Mouse (Mus musculus) forebrain, embryonic 15.5 days (tissue): ENCODE results near the gene Sqstm1. TPM values are rescaled to one million over a fixed set of nuclear protein-coding genes. Genes with fewer than 3 reads are reported as not detected.
A peak's percentile ranks its signal among the peaks of the same experiment; 100 is the strongest.

Experiments
- ATAC-seq: fragments of 200-750 bp; cut with Nextera tagmentation; replicated peaks from 2 replicates; pipeline ENCODE4 v1.8.0; 2017; ENCODE audit warnings: mild to moderate bottlenecking, moderate TSS enrichment, moderate library complexity
- H3K27ac ChIP-seq: fragments of 300-500 bp; sonication (generic); replicated peaks from 2 replicates; pipeline ENCODE4 v1.5.1; 2015; ENCODE audit warnings: mild to moderate bottlenecking, inconsistent platforms
- H3K27me3 ChIP-seq: fragments of 300-500 bp; sonication (generic); 2 replicates; pipeline ENCODE4 v1.6.1; 2015; ENCODE audit warnings: inconsistent platforms
- H3K36me3 ChIP-seq: fragments of 300-500 bp; sonication (generic); 2 replicates; pipeline ENCODE4 v1.6.1; 2015; ENCODE audit warnings: mild to moderate bottlenecking, inconsistent platforms
- H3K4me1 ChIP-seq: fragments of 300-500 bp; sonication (generic); 2 replicates; pipeline ENCODE4 v1.6.1; 2015; ENCODE audit warnings: inconsistent platforms
- H3K4me2 ChIP-seq: fragments of 300-500 bp; sonication (generic); replicated peaks from 2 replicates; pipeline ENCODE4 v1.6.1; 2015; ENCODE audit warnings: mild to moderate bottlenecking, inconsistent platforms
- H3K4me3 ChIP-seq: fragments of 300-500 bp; sonication (generic); 2 replicates; pipeline ENCODE4 v1.5.1; 2015; ENCODE audit warnings: mild to moderate bottlenecking, inconsistent platforms
- H3K9ac ChIP-seq: fragments of 300-500 bp; sonication (generic); replicated peaks from 2 replicates; pipeline ENCODE4 v1.6.1; 2015; ENCODE audit warnings: mild to moderate bottlenecking, inconsistent platforms
- H3K9me3 ChIP-seq: fragments of 300-500 bp; sonication (generic); 2 replicates; pipeline ENCODE4 v1.6.1; 2016; ENCODE audit warnings: inconsistent platforms
- WGBS: fragments of 180-500 bp; shearing (Covaris S2); methylation state at CpG from one replicate; pipeline ENCODE4 v1.1.7; 2015; ENCODE audit warnings: mixed read lengths; 5-methylcytosine and 5-hydroxymethylcytosine counted together
- polyA plus RNA-seq: library from polyadenylated mRNA; unstranded; fragments of >200 nt; fragmentation: Nextera tagmentation; extraction: Ambion mirVana; gene quantifications from 2 replicates; pipeline ENCODE4 v1.2.1, GENCODE M21; 2015

Gene Sqstm1
- polyA plus RNA-seq, 1 experiment from 2014 or later: 303 TPM

DNA sequence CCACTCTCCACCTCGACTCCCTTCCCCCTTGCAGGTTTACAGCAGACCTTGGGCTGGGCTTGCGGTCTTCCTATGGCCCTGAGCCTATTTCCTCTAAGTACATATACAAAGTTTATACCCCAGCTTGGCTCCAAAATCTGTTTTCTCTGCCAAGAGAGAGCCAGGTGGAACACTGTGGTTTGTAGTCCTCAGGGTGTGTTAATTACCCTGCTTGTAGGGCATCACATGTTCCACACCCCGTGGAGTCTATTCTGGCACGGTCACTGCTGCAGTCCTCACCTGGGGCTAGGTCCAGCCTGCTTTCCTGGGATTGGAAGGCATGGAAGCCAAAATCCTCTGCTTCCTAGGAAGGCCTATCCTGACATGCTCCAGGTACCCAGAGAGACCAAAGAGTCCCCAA is 17.1 kb upstream of the Sqstm1 start:
- Histone ChIP-seq H3K36me3 (peaks cover 11% of the 10 kb centered on the region), H3K27ac (no peak overlapping the region), H3K27me3 (no peaks in the 10 kb centered on the region), H3K9me3 (no peaks in the 10 kb centered on the region), H3K9ac (no peak overlapping the region), H3K4me2 (no peak overlapping the region), H3K4me1 (peaks cover 60% of the 10 kb centered on the region), H3K4me3 (no peak overlapping the region)
- WGBS: 83% methylated on average over 4 of the region's 4 CpGs
- ATAC-seq: no peak

DNA sequence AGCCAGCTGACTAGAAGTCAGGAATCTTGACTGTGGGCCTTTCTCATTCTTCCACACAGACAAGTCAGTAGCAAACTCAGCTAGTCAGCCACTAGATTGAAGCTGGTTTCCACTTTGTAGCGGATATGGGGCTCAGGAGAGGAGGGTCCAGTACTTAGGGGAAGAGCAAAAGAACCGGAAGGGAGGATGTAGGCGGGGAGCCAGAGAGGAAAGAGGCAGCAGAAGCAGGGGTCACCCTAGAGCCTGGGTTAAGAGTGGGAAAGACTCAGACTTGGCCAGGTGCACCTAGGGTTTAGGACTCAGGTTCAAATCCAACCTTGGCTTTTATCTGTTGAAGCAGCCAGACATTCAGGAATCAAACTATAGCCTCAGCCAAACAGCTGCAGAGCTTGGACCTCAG is 16.6 kb upstream of the Sqstm1 start:
- no peak overlapping the region for H3K27ac ChIP-seq
- no peaks in the 10 kb centered on the region for H3K27me3 ChIP-seq
- no peak for ATAC-seq
- H3K4me1 ChIP-seq: peaks cover 60% of the 10 kb centered on the region
- H3K9ac ChIP-seq: no peak overlapping the region
- H3K9me3 ChIP-seq: no peaks in the 10 kb centered on the region
- H3K4me3 ChIP-seq: no peak overlapping the region
- 83% methylated on average over 3 of the region's 3 CpGs for WGBS
- H3K36me3 ChIP-seq: peaks cover 6% of the 10 kb centered on the region
- H3K4me2 ChIP-seq: 0 out of 2 replicates have a peak overlapping the region, but pooled peaks have one; percentile 76

DNA sequence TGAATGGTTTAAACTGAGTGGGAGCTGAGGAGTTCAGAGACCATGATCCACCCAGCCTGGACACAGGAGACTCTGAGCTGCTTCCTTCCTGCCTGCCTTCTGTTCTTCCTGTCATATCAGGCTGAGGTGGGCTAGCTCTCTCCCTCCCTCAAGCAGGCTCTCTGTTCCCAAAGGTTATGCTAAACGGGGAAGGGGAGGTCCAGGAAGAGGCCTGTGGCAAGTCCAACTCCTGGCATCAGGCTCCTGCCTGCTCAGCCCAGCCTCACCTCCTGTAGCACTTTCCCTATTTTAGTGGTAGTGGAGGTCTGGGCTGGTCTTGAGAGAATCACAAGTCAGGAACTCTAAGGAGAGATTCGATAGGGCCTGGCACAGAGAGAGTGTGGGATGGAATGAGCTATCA is 15.8 kb upstream of the Sqstm1 start:
- Histone ChIP-seq H3K4me1 (peaks cover 60% of the 10 kb centered on the region), H3K4me3 (peak overlapping the region; percentile 93), H3K36me3 (peaks cover 3% of the 10 kb centered on the region; the same call in 1 of the 2 replicates), H3K27ac (no peak overlapping the region), H3K9me3 (no peaks in the 10 kb centered on the region), H3K27me3 (no peaks in the 10 kb centered on the region), H3K4me2 (peak overlapping the region; percentile 76), H3K9ac (peak overlapping the region; percentile 95)
- 33% methylated on average over 2 of the region's 2 CpGs for WGBS
- no peak for ATAC-seq

DNA sequence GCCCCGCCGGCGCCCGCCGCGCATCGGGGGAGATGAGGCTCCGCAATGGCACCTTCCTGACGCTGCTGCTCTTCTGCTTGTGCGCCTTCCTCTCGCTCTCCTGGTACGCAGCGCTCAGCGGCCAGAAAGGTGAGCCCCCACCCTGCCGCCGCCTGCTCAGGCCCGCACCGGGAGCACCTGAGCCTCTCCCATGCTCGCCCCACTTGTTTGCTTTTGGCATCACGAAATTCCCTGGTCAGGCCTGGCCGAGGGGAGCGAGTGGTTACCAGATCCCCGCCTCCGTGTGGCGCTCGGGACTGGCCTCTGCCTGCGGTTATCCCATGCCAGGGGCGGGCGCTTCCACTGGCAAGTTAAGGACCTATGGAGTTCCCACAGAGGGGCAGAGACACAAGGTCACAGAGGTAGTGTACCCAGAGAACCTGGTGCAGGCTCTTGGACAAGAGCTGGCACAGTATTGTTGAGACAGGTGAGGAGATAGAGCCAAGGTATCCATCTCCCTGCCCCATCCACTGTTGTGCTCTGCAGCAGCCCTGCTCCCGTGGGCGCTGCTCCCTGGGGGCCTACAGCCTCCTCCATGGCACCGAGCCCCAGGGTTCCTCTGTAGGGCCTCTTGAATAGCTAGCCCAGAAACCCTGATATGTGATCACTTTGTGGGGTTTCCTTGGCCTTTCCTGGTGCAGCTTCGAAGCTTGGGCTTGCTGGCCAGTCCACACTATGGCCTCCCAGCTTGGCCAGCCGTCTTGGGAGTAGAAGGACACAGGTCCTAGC is 15.2 kb upstream of the Sqstm1 start:
- peak; percentile 30 for ATAC-seq
- peaks cover 57% of the 10 kb centered on the region for H3K4me1 ChIP-seq
- WGBS: 3% methylated on average over 34 of the region's 34 CpGs

GRCm38 (mm10) chr11:50224671-50225530 is 14.3 kb upstream of the Sqstm1 start:
- ATAC-seq: peak; percentile 88
- no peaks in the 10 kb centered on the region for H3K36me3 ChIP-seq
- H3K9me3 ChIP-seq: no peaks in the 10 kb centered on the region
- peak overlapping the region; percentile 95 for H3K27ac ChIP-seq
- H3K27me3 ChIP-seq: no peaks in the 10 kb centered on the region
- peaks cover 53% of the 10 kb centered on the region for H3K4me1 ChIP-seq
- H3K4me2 ChIP-seq: peak overlapping the region; percentile 76
- under 1% methylated on average over 69 of the region's 70 CpGs for WGBS
- H3K9ac ChIP-seq: peak overlapping the region; percentile 95
- H3K4me3 ChIP-seq: peak overlapping the region; percentile 93

More for the DNA sequence above, 15.2 kb upstream of the Sqstm1 start:
- Histone ChIP-seq H3K4me2 (peak overlapping the region; percentile 76), H3K27me3 (no peaks in the 10 kb centered on the region), H3K9ac (peak overlapping the region; percentile 95), H3K27ac (peak overlapping the region; percentile 95), H3K4me3 (peak overlapping the region; percentile 93), H3K36me3 (peaks cover under 1% of the 10 kb centered on the region; the same call in 1 of the 2 replicates), H3K9me3 (no peaks in the 10 kb centered on the region)

DNA sequence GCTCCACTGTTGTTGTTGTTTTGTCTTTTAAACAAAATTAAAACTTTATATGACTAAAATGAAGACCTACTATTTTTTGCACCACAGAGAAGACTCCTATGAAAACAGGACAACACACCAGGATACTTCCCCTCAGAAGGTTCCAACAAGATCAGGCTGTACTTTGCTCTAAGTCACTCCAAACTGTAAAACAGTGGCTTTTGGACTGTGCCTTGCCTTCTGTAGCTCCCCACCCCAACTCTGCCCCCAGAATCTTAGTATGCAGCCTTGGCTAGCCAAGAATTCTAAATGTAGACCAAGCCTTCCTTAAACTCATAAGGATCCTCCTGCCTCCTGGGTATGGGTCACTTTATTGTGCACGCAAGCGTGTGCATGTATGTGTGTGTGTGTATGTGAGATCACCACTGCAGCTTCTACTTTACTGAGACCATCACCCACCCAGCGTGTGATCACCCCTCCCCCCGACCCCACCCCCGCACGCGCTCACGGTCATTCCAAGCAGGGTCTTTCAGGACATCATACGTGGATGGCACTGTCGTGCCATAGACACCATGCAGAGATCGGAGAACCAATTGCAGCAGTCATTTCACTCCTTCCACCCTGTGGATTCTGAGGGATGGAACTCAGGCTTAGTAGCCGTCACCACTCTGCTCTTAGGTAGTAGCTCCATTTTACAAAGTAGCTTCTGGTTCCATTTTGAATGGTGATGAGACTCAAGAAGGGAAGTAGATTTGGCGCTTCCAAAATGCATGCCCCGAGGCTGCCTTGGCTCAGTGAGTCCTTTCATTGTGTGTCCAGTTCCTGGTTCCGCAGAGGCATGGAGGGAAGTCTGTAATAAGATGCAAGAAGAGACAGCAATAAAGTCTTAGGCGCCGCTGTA is 13.4 kb upstream of the Sqstm1 start:
- 6% methylated on average over 17 of the region's 17 CpGs for WGBS
- ATAC-seq: peak; percentile 12; the same call in 1 of the 2 replicates
- no peaks in the 10 kb centered on the region for H3K9me3 ChIP-seq
- H3K36me3 ChIP-seq: no peaks in the 10 kb centered on the region
- H3K4me2 ChIP-seq: peak overlapping the region; percentile 76
- H3K4me3 ChIP-seq: peak overlapping the region; percentile 93
- H3K27ac ChIP-seq: peak overlapping the region; percentile 95
- H3K9ac ChIP-seq: peak overlapping the region; percentile 95
- H3K27me3 ChIP-seq: no peaks in the 10 kb centered on the region
- H3K4me1 ChIP-seq: peaks cover 45% of the 10 kb centered on the region

DNA sequence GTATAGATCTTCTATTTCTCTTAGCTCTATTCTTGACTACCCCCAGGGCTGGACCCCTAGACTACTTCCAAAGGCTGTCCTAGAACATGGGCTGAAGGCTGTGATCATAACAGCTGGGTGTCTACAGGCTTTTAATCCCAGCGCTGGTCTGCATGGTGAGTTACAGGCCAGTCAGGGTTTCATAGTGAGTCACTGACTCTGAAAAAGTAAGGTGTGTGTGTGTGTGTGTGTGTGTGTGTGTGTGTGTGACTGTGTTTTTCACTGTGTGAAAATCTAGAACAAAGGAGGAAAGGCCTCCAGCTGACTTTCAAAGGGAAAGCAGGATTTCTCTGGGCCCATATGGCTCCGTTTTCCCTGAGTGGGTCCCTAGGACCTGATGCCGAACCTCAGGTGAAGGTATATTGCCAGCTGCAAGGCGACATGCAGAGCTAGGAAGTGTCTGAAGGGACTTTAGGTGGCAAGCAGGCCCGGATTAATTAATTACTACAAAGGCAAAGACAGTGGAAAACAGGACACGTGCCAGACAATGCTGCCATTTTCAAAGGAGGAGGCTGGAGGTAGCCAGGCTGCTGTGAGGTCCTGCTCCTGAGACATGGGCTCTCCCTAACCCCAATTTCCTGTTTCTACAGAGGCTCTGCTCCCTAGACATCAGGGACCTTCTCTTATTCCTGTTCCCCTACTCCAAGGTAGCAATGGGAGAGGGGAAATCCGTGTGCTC is 12.1 kb upstream of the Sqstm1 start:
- Histone ChIP-seq H3K9me3 (no peaks in the 10 kb centered on the region), H3K36me3 (no peaks in the 10 kb centered on the region), H3K4me2 (peak overlapping the region; percentile 76), H3K4me1 (peaks cover 34% of the 10 kb centered on the region), H3K27ac (no peak overlapping the region), H3K9ac (no peak overlapping the region), H3K4me3 (peak overlapping the region; percentile 93), H3K27me3 (no peaks in the 10 kb centered on the region)
- WGBS: 43% methylated on average over 7 of the region's 7 CpGs
- ATAC-seq: no peak

DNA sequence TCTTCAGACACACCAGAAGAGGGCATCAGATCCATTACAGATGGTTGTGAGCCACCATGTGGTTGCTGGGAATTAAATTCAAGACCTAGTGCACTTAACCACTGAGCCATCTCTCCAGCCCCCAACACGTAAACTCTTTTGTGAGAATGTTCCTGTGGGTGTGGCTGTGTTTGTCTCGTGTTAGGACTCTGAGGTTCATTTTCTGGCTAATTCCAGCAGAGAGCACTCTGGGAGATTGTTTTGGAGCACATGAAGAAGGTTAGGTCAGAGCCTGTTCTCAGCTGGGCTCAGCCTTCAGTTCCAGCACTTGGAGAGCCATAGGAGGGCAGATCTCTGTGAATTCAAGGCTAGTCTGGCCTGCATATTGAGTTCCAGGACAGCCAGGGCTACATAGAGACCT is 9.2 kb upstream of the Sqstm1 start:
- no peak for ATAC-seq
- no peaks in the 10 kb centered on the region for H3K36me3 ChIP-seq
- no peak overlapping the region for H3K27ac ChIP-seq
- no peak overlapping the region for H3K4me3 ChIP-seq
- H3K4me1 ChIP-seq: peaks cover 20% of the 10 kb centered on the region
- 32% methylated on average over 2 of the region's 2 CpGs for WGBS
- no peaks in the 10 kb centered on the region for H3K27me3 ChIP-seq
- H3K4me2 ChIP-seq: no peak overlapping the region
- no peaks in the 10 kb centered on the region for H3K9me3 ChIP-seq
- H3K9ac ChIP-seq: no peak overlapping the region

DNA sequence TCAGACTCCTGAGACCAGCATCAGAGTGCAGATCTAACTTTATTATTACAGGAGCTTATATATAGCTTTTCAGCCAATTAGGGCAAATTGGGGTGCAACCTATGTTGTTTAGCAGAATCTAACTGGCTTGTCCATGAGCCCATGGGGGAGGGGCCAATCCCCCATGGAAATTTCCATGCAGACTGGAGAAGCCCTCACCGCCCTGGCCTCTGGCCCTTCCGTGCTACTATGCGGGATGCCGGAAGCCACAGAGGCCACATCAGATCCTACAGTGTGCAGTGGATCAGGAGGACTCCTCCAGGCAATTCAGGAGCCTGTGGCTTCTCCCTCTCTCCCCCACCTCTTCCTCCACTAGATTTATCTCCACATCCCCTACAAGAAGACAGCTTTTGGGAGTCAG is 7.2 kb upstream of the Sqstm1 start:
- H3K4me1 ChIP-seq: peaks cover 12% of the 10 kb centered on the region; the same call in 1 of the 2 replicates
- no peaks in the 10 kb centered on the region for H3K9me3 ChIP-seq
- no peak overlapping the region for H3K27ac ChIP-seq
- H3K4me3 ChIP-seq: no peak overlapping the region
- ATAC-seq: no peak
- no peaks in the 10 kb centered on the region for H3K27me3 ChIP-seq
- WGBS: 66% methylated on average over 4 of the region's 4 CpGs
- H3K36me3 ChIP-seq: no peaks in the 10 kb centered on the region
- no peak overlapping the region for H3K4me2 ChIP-seq
- H3K9ac ChIP-seq: no peak overlapping the region

- no peak for ATAC-seq
- H3K9ac ChIP-seq: no peak overlapping the region
- no peaks in the 10 kb centered on the region for H3K27me3 ChIP-seq
- no peak overlapping the region for H3K27ac ChIP-seq
- no peak overlapping the region for H3K4me3 ChIP-seq
- H3K4me2 ChIP-seq: no peak overlapping the region
- no peaks in the 10 kb centered on the region for H3K9me3 ChIP-seq
- 77% methylated on average over 4 of the region's 4 CpGs for WGBS
- H3K36me3 ChIP-seq: no peaks in the 10 kb centered on the region
- peaks cover 11% of the 10 kb centered on the region; the same call in 1 of the 2 replicates for H3K4me1 ChIP-seq
Observed at GRCm38 (mm10) chr11:50216724-50217366, 6.2 kb upstream of the Sqstm1 start.

- peaks cover 16% of the 10 kb centered on the region for H3K4me1 ChIP-seq
- H3K9me3 ChIP-seq: no peaks in the 10 kb centered on the region
- no peaks in the 10 kb centered on the region for H3K27me3 ChIP-seq
- no peak overlapping the region for H3K27ac ChIP-seq
- 28% methylated on average over 9 of the region's 9 CpGs for WGBS
- 0 out of 2 replicates have a peak overlapping the region, but pooled peaks have one; percentile 5 for H3K4me2 ChIP-seq
- H3K4me3 ChIP-seq: no peak overlapping the region
- no peak overlapping the region for H3K9ac ChIP-seq
- no peaks in the 10 kb centered on the region for H3K36me3 ChIP-seq
- ATAC-seq: no peak
Observed at GRCm38 (mm10) chr11:50215633-50216032, 5.0 kb upstream of the Sqstm1 start.
